Mouse (Mus musculus) liver (tissue): ENCODE results near the gene Cited4.
A peak's percentile ranks its signal among the peaks of the same experiment; 100 is the strongest.

ENCODE experiments used
- DNase-seq: peaks from one replicate; pipeline ENCODE4 v3.0.0-alpha.2; 2020; ENCODE audit warnings: mixed read lengths

Gene Cited4

GRCm38 (mm10) chr4:120666358-120667024, at the start of gene Cited4:
TSS of gene Cited4 (plus strand) at chr4:120666572.
- peak; percentile 100 for DNase-seq

GRCm38 (mm10) chr4:120627728-120628127, 38.6 kb upstream of the Cited4 start:
- DNase-seq: no peak

- DNase-seq: peak; percentile 63
Measured at GRCm38 (mm10) chr4:120630218-120630931, 36.0 kb upstream of the Cited4 start.

GRCm38 (mm10) chr4:120631828-120632227, 34.5 kb upstream of the Cited4 start:
- peak; percentile 85 for DNase-seq

- DNase-seq: no peak
Measured at GRCm38 (mm10) chr4:120635351-120635750, 31.0 kb upstream of the Cited4 start.

GRCm38 (mm10) chr4:120641946-120642345, 24.4 kb upstream of the Cited4 start:
- DNase-seq: no peak

- no peak for DNase-seq
Measured at GRCm38 (mm10) chr4:120643899-120644298, 22.5 kb upstream of the Cited4 start.

GRCm38 (mm10) chr4:120649369-120650207, 16.8 kb upstream of the Cited4 start:
- peak; percentile 84 for DNase-seq

GRCm38 (mm10) chr4:120650208-120650592, 16.2 kb upstream of the Cited4 start:
- DNase-seq: no peak

GRCm38 (mm10) chr4:120655898-120656297, 10.5 kb upstream of the Cited4 start:
- no peak for DNase-seq

GRCm38 (mm10) chr4:120660485-120660884, 5.9 kb upstream of the Cited4 start:
- no peak for DNase-seq

GRCm38 (mm10) chr4:120664601-120665000, 1.8 kb upstream of the Cited4 start:
- DNase-seq: no peak

- peak; percentile 92 for DNase-seq
Measured at GRCm38 (mm10) chr4:120665144-120665700, 1.1 kb upstream of the Cited4 start.

GRCm38 (mm10) chr4:120665782-120666181, 590 bp upstream of the Cited4 start:
- peak; percentile 27 for DNase-seq

- DNase-seq: peak; percentile 77
Measured at GRCm38 (mm10) chr4:120667045-120667501, 701 bp downstream of the Cited4 start.

GRCm38 (mm10) chr4:120667555-120667954, 1.2 kb downstream of the Cited4 start:
- DNase-seq: no peak

GRCm38 (mm10) chr4:120668551-120668950, 2.2 kb downstream of the Cited4 start:
- peak; percentile 76 for DNase-seq

- DNase-seq: peak; percentile 44
Measured at GRCm38 (mm10) chr4:120669585-120669984, 3.2 kb downstream of the Cited4 start.

GRCm38 (mm10) chr4:120671046-120671445, 4.7 kb downstream of the Cited4 start:
- DNase-seq: no peak

- no peak for DNase-seq
Measured at GRCm38 (mm10) chr4:120673606-120674005, 7.2 kb downstream of the Cited4 start.

- peak; percentile 92 for DNase-seq
Measured at GRCm38 (mm10) chr4:120674775-120675451, 8.5 kb downstream of the Cited4 start.

GRCm38 (mm10) chr4:120675640-120676039, 9.3 kb downstream of the Cited4 start:
- peak; percentile 70 for DNase-seq
